Comparison of ENCODE assay signal across 8 mouse cellular contexts in genomic region chr17:24960852-24961715, GRCm38 (mm10). TPM values are rescaled to one million over a fixed set of nuclear protein-coding genes. Genes with fewer than 3 reads are reported as not detected.
DNase-seq lines count a peak whose midpoint lies in the region; ATAC-seq and TF ChIP-seq lines count a peak whose summit lies in the region.

No protein-coding gene starts in this region.

- H3K9ac ChIP-seq in embryonic facial prominence, embryonic 14.5 days (ENCODE audit: low read depth, low read length), result 0 out of 2 replicates have a peak overlapping the region, but pooled peaks have one; percentile 39
- H3K9ac ChIP-seq in neural tube, embryonic 14.5 days (replicated peaks; ENCODE audit: low read depth, low read length), result no peak overlapping the region

- peak overlapping the region; percentile 85 for H3K4me3 ChIP-seq in spleen, adult 2 months (ENCODE audit: extremely low read depth, insufficient read depth, insufficient read length)
- peak overlapping the region; percentile 92 for H3K4me3 ChIP-seq in embryonic facial prominence, embryonic 14.5 days (ENCODE audit: low read depth, low read length)
- H3K4me3 ChIP-seq in limb, embryonic 10.5 days, result peak overlapping the region; percentile 94
- H3K4me3 ChIP-seq in neural tube, embryonic 14.5 days (ENCODE audit: low read depth, low read length), result peak overlapping the region; percentile 87

- WGBS in spleen, adult 2 months, result 11% methylated on average over 21 of the region's 21 CpGs
- 15% methylated on average over 21 of the region's 21 CpGs for WGBS in embryonic facial prominence, embryonic 14.5 days
- WGBS in limb, embryonic 10.5 days, result 17% methylated on average over 21 of the region's 21 CpGs
- WGBS in neural tube, embryonic 14.5 days, result 16% methylated on average over 21 of the region's 21 CpGs

- no peak for TF ChIP-seq CTCF in spleen, adult 2 months (IDR thresholded peaks at IDR 0.05; ENCODE audit: extremely low read depth, insufficient read depth, insufficient read length, insufficient replicate concordance)

- no peak for TF ChIP-seq POLR2A in spleen, adult 2 months (IDR thresholded peaks at IDR 0.05; ENCODE audit: low read depth, low read length)

- no peak for DNase-seq in spleen, adult 2 months (ENCODE audit: low read depth in 1 of 2, low spot score in 2 of 2)
- DNase-seq in spleen, adult 18-20 months, result no peak
- no peak for DNase-seq in embryonic facial prominence, embryonic 14.5 days (ENCODE audit: low spot score)
- no peak for DNase-seq in limb, embryonic 10.5 days (ENCODE audit: low spot score)
- no peak for DNase-seq in cerebellum, postnatal 25 days
- DNase-seq in cerebellum, postnatal 10 days, result no peak

- no peaks in the 10 kb centered on the region; the same call in 1 of the 2 replicates for H3K4me1 ChIP-seq in spleen, adult 2 months (ENCODE audit: control insufficient read depth, insufficient read depth, insufficient read length)
- H3K4me1 ChIP-seq in embryonic facial prominence, embryonic 14.5 days (ENCODE audit: control insufficient read depth, insufficient read depth, low read length), result peaks cover 8% of the 10 kb centered on the region
- H3K4me1 ChIP-seq in limb, embryonic 10.5 days, result peaks cover 22% of the 10 kb centered on the region
- peaks cover 11% of the 10 kb centered on the region; the same call in 1 of the 2 replicates for H3K4me1 ChIP-seq in neural tube, embryonic 14.5 days (ENCODE audit: control insufficient read depth, insufficient read depth, low read length)

- no peaks in the 10 kb centered on the region for H3K27me3 ChIP-seq in spleen, adult 2 months (ENCODE audit: control insufficient read depth, insufficient read depth, low read length)
- no peaks in the 10 kb centered on the region for H3K27me3 ChIP-seq in embryonic facial prominence, embryonic 14.5 days (replicated peaks; ENCODE audit: control insufficient read depth, insufficient read depth, low read length)
- H3K27me3 ChIP-seq in limb, embryonic 10.5 days (ENCODE audit: low read depth, poor library complexity, severe bottlenecking), result no peaks in the 10 kb centered on the region
- H3K27me3 ChIP-seq in neural tube, embryonic 14.5 days (ENCODE audit: control insufficient read depth, insufficient read depth, low read length), result no peaks in the 10 kb centered on the region

- peak; percentile 34 for ATAC-seq in embryonic facial prominence, embryonic 14.5 days (ENCODE audit: low read depth)
- peak; percentile 36; the same call in 1 of the 2 replicates for ATAC-seq in neural tube, embryonic 14.5 days (ENCODE audit: low read depth)
- no peak for ATAC-seq in granulocyte monocyte progenitor cell, adult 5-6 weeks (replicated peaks; ENCODE audit: poor library complexity, severe bottlenecking)

- H3K4me2 ChIP-seq in embryonic facial prominence, embryonic 14.5 days (ENCODE audit: low read depth, low read length), result peak overlapping the region; percentile 59
- H3K4me2 ChIP-seq in neural tube, embryonic 14.5 days (ENCODE audit: low read depth, low read length), result peak overlapping the region; percentile 76

- H3K36me3 ChIP-seq in spleen, adult 2 months (ENCODE audit: control insufficient read depth, insufficient read depth, low read length), result peaks cover 15% of the 10 kb centered on the region
- peaks cover 50% of the 10 kb centered on the region for H3K36me3 ChIP-seq in embryonic facial prominence, embryonic 14.5 days (ENCODE audit: control insufficient read depth, insufficient read depth, low read length)
- peaks cover 69% of the 10 kb centered on the region for H3K36me3 ChIP-seq in limb, embryonic 10.5 days
- H3K36me3 ChIP-seq in neural tube, embryonic 14.5 days (ENCODE audit: control insufficient read depth, insufficient read depth, low read length), result peaks cover 37% of the 10 kb centered on the region

- no peaks in the 10 kb centered on the region for H3K9me3 ChIP-seq in embryonic facial prominence, embryonic 14.5 days (ENCODE audit: control insufficient read depth, low read length)
- no peaks in the 10 kb centered on the region for H3K9me3 ChIP-seq in limb, embryonic 10.5 days (replicated peaks)
- H3K9me3 ChIP-seq in neural tube, embryonic 14.5 days (ENCODE audit: control insufficient read depth, low read length), result no peaks in the 10 kb centered on the region

- H3K27ac ChIP-seq in spleen, adult 2 months (ENCODE audit: insufficient read depth, low read length), result peak overlapping the region; percentile 46
- H3K27ac ChIP-seq in embryonic facial prominence, embryonic 14.5 days (replicated peaks; ENCODE audit: low read depth, low read length), result no peak overlapping the region; the same call in 1 of the 2 replicates
- H3K27ac ChIP-seq in limb, embryonic 10.5 days, result peak overlapping the region; percentile 98
- H3K27ac ChIP-seq in neural tube, embryonic 14.5 days (ENCODE audit: low read depth, low read length), result no peak overlapping the region

RNA-seq across cellular contexts. Expression of gene Jpt2, which starts 0.6 kb away (rescaled TPM):
- polyA plus RNA-seq in spleen, adult 2 months (2012; rRNA removed), result 8.6 and 10.5 TPM in 2 replicates
- polyA plus RNA-seq in embryonic facial prominence, embryonic 14.5 days (2014; fragmentation: Nextera tagmentation; extraction: Ambion mirVana), result 83.6 and 95.6 TPM in 2 replicates
- 369 and 370 TPM in 2 replicates for polyA plus RNA-seq in limb, embryonic 10.5 days (2016; fragmentation: Nextera tagmentation; extraction: Ambion mirVana)
- polyA plus RNA-seq in neural tube, embryonic 14.5 days (2014; fragmentation: Nextera tagmentation; extraction: Ambion mirVana), result 50.0 and 59.8 TPM in 2 replicates
- total RNA-seq in granulocyte monocyte progenitor cell, adult 5-6 weeks (2014; fragmentation: Nextera tagmentation), result 109 and 130 TPM in 2 replicates
- 104 and 114 TPM in 2 replicates for total RNA-seq in granulocyte monocyte progenitor cell, adult 5-6 weeks (2017)

RNA-seq across cellular contexts. Expression of gene Mapk8ip3, which starts 24.3 kb away (rescaled TPM):
- polyA plus RNA-seq in spleen, adult 2 months (2012; rRNA removed), result 127 and 135 TPM in 2 replicates
- polyA plus RNA-seq in embryonic facial prominence, embryonic 14.5 days (2014; fragmentation: Nextera tagmentation; extraction: Ambion mirVana), result 34.6 and 37.4 TPM in 2 replicates
- polyA plus RNA-seq in limb, embryonic 10.5 days (2016; fragmentation: Nextera tagmentation; extraction: Ambion mirVana), result 32.1 and 39.3 TPM in 2 replicates
- polyA plus RNA-seq in neural tube, embryonic 14.5 days (2014; fragmentation: Nextera tagmentation; extraction: Ambion mirVana), result 88.5 and 93.4 TPM in 2 replicates
- 49.0 and 84.5 TPM in 2 replicates for total RNA-seq in granulocyte monocyte progenitor cell, adult 5-6 weeks (2014; fragmentation: Nextera tagmentation)
- total RNA-seq in granulocyte monocyte progenitor cell, adult 5-6 weeks (2017), result 18.2 and 21.0 TPM in 2 replicates

RNA-seq across cellular contexts. Expression of gene Cramp1l, which starts 54.5 kb away (rescaled TPM):
- 12.6 and 15.3 TPM in 2 replicates for polyA plus RNA-seq in spleen, adult 2 months (2012; rRNA removed)
- polyA plus RNA-seq in embryonic facial prominence, embryonic 14.5 days (2014; fragmentation: Nextera tagmentation; extraction: Ambion mirVana), result 7.1 and 7.7 TPM in 2 replicates
- polyA plus RNA-seq in limb, embryonic 10.5 days (2016; fragmentation: Nextera tagmentation; extraction: Ambion mirVana), result 10.4 and 10.8 TPM in 2 replicates
- 9.2 and 10.1 TPM in 2 replicates for polyA plus RNA-seq in neural tube, embryonic 14.5 days (2014; fragmentation: Nextera tagmentation; extraction: Ambion mirVana)
- 27.3 and 27.6 TPM in 2 replicates for total RNA-seq in granulocyte monocyte progenitor cell, adult 5-6 weeks (2014; fragmentation: Nextera tagmentation)
- 7.8 and 8.2 TPM in 2 replicates for total RNA-seq in granulocyte monocyte progenitor cell, adult 5-6 weeks (2017)

RNA-seq across cellular contexts. Expression of gene Ift140, which starts 54.8 kb away (rescaled TPM):
- 31.5 and 33.2 TPM in 2 replicates for polyA plus RNA-seq in spleen, adult 2 months (2012; rRNA removed)
- 13.9 and 17.5 TPM in 2 replicates for polyA plus RNA-seq in embryonic facial prominence, embryonic 14.5 days (2014; fragmentation: Nextera tagmentation; extraction: Ambion mirVana)
- 24.2 and 30.0 TPM in 2 replicates for polyA plus RNA-seq in limb, embryonic 10.5 days (2016; fragmentation: Nextera tagmentation; extraction: Ambion mirVana)
- 18.5 and 21.9 TPM in 2 replicates for polyA plus RNA-seq in neural tube, embryonic 14.5 days (2014; fragmentation: Nextera tagmentation; extraction: Ambion mirVana)
- total RNA-seq in granulocyte monocyte progenitor cell, adult 5-6 weeks (2014; fragmentation: Nextera tagmentation), result 12.3 and 22.1 TPM in 2 replicates
- total RNA-seq in granulocyte monocyte progenitor cell, adult 5-6 weeks (2017), result 15.6 and 28.8 TPM in 2 replicates

Comparison
In these comparisons a context has a peak if more than half of its experiments do, and no peak if none do; other contexts are left out.
1. H3K27ac ChIP-seq: peak in spleen, adult 2 months (single experiment) and limb, embryonic 10.5 days (single experiment); none in embryonic facial prominence, embryonic 14.5 days (single experiment) and neural tube, embryonic 14.5 days (single experiment).
2. Peak in every context shown above with its lines, with median percentiles within 50 percentile points of each other: H3K4me3 ChIP-seq.